Mouse (Mus musculus) embryonic fibroblast, embryonic 13.5 days (primary cell): Measurements from ENCODE around the gene Ccdc102a.

Source experiments
- CTCF ChIP-seq: IDR thresholded peaks from 2 replicates; pipeline ENCODE4 v1.5.1; 2011; ENCODE audit warnings: mild to moderate bottlenecking, control low read depth, low read length, moderate library complexity, borderline replicate concordance; ENCODE audit not compliant: insufficient read depth
- POLR2A ChIP-seq: IDR thresholded peaks from 2 replicates; pipeline ENCODE4 v1.6.1; 2011; ENCODE audit warnings: low read depth, mild to moderate bottlenecking, control low read depth, low read length, moderate library complexity

DNA sequence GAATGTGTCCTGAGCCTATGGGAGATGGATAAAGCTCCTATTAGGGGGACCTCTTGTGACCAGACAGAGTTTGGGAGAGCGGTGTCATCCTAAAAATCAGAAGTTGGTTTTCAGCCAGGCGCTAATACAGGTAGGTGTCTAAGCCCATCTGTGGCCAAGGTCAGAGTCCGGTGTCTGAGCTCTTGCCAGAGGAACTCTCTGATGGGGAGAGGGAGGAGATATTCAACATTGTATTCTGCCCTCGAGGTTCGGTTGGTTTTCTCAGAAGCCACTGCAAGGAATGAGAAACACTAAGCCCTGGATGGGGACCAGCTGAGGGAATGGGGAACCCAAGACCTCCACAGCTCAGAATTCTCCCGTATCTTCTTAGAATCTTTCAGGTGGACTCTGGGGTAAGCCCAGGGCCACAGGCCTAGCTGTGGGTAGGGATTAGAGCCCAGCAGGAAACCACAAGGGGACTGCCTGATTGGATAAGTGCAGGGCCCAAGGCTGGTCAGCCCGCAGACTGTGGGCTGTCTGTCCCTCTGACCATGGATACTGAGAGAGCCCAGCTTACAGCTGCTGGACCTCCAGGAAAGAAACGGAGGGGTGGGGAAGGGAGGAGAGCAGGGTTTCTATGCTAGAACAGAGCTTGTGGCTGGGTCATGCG is 1.5 kb downstream of the Ccdc102a start:
- TF ChIP-seq CTCF (no peak), POLR2A (peak; percentile 45)
